Mouse (Mus musculus): Measurements from ENCODE around the gene Ifi203.
"Not testable (repeated sequence)": the region's sequence is repeated elsewhere in the genome, so short reads cannot be mapped to it uniquely, and the experiment has no call there.

The Ifi203 gene

GRCm38 (mm10) chr1:173889741-173890140 lies 52.7 kb downstream of the Ifi203 start:
- DNase-seq (ENCODE audit: low read depth, low spot score): not testable (repeated sequence)

DNA sequence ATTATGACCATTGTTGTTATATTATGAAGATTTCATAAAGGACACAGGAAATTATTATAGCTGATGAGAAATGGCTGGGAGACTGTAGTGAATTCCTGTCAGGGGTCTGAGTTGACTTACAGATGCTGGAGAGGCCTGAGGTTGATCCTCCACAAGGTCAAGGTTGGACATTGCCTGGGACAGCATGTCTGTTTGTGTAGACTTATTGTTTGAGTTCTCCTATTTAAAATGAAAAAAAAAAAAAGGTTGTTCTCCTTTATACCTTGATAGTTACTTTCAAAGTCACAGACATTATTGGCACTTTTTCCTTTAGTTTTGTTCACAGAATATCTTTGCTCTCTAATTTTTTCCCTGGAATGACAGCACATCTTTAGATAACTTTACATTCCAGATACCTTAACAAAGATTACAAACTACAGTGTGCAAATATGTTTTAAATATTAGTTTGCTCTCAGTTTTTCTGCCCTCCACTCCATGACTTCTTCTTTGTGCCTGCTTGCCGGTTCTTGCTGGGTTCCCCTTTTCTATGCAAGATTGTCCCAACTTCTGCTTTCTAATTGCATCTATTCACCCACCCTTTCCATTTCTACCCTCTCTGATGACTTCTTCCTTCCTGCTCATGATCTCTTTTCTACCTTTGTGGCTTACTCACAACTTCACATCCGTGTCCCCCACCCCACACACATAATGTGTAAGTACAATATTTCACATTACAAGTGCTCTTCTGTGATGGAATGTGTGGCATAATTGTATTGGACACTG lies 55.3 kb downstream of the Ifi203 start:
- DNase-seq (ENCODE audit: low read depth, low spot score): not testable (repeated sequence)

- not testable (repeated sequence) for DNase-seq (ENCODE audit: low read depth, low spot score)
Measured at GRCm38 (mm10) chr1:173880004-173880666, 62.3 kb downstream of the Ifi203 start.

DNA sequence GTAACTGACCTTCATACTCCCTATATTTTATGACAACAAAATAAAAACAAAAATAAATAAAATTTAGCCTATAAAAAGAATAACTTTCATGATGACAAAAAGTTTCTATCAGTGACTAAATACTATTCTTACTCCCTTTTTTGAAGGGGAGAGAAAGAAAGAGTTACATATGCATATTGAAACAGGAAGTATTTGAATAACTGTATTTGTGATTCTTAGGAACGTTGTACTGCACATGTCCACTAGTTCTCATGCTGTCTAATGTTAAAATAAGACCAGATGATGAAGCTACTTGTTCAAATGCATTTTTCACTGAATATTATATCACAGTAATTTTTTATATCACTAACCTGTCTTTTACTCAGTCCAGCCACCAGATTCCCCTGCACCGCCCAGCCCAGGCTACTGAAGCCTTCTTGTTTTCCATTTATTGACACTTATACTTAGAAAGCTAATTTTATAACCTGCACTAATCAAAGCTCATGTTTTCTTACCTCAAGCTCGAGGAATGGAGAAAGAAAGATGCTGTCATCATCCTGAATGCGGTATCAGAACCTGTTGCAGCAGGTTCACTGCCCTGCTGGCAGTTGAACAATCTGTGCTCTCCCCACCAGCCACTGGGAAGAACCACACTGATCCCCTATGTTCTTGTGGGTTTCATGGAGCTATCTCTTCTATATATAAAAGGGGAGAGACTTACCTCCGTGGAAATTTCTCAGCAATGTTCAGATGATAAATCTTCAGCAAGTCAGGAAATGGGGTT lies 63.1 kb downstream of the Ifi203 start:
- not testable (repeated sequence) for DNase-seq (ENCODE audit: low read depth, low spot score)

DNA sequence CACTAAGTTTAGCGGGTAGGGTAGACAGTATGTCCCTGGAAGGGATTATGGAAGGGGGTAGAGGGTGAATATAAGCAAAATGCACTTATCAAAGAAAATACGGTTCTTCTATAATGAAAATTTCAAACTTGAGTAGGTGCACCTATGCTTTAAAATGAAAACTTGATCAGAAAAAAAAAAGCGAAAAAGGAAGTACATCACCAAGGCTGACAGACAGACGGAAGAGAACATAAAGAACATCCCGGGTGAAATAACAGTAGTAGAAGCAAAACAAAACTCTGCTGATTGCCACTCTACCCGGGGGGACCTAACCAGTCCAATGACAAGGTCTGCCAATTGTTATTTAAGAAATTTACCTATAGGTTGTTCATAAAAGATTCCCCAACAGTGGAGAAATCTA lies 64.2 kb downstream of the Ifi203 start:
- DNase-seq (ENCODE audit: low read depth, low spot score): not testable (repeated sequence)

DNA sequence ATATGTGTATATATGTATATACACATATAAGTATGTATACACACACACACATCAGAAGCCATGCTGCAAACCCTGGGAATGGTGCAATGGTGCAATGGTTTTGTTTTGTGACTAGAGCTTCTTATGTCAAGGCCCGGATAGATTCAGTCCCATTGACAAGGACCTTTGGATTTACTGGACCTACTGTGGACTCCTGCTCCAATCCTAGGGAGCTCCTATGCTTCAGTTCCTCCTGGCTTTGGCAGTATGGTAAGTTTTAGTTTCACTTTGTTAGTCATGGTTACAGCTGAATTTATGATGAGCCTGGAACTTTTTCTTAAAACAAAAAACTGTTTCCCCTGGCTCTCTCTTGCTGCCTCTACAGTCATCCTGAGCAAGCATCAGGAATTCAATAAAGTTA lies 65.3 kb downstream of the Ifi203 start:
- DNase-seq (ENCODE audit: low read depth, low spot score): not testable (repeated sequence)
